Mouse (Mus musculus) inflammation-experienced regulatory T-cells, adult 6 months (primary cell): ENCODE results near the gene Coq5. TPM values are rescaled to one million over a fixed set of nuclear protein-coding genes. Genes with fewer than 3 reads are reported as not detected.

ENCODE experiments used
- ATAC-seq: one replicate; pipeline ENCODE4 v1.8.0; 2017
- polyA plus RNA-seq, 3 experiments: library from polyadenylated mRNA; unstranded; fragments of 100-300 nt; shearing (Covaris generic); gene quantifications; one replicate each; pipeline ENCODE4 v1.2.1; 2017

The Coq5 gene
- polyA plus RNA-seq, result 10 to 100 TPM; 26.0 to 35.4 (median 31.6) TPM

DNA sequence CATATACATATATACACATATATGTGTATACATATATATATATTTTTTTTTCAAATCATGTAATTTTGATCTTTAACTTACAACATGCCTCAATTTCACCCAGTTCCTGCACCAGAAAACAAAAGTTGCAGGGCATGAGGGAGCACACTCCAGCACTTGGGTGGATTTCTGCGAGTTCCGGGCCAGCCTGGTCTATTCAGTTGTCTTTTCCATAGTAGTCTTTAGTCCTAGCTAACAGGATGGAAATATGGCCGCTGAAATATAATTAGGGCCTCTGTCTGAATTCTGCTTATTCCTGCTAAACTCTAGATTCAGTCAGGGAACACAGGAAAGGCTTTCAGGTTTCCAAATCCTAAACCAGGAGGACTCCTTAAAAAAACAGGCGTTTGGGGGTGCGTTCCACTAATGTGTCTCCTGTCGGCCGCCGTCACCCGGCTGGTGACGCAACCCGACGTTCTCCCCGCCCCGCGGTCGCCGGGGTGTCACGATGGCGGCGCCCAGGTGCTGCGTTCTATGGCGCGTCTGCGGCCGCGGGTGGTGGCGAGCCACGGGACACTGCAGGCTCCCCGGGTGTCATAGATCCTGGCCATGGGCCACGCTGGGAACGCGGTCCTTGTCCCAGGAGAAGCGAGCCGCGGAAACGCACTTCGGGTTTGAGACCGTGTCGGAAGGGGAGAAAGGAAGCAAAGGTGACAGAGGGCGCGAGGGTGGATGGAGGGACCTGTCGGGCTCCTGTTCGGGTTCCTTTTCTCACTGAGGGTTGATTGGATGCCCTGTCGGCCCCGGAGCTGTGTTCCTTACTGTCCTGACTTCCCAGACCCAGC, at the start of gene Coq5:
Gene Coq5 (plus strand): TSS at position 441 of the 824 bp plus-strand sequence.
- peak; percentile 89 for ATAC-seq

DNA sequence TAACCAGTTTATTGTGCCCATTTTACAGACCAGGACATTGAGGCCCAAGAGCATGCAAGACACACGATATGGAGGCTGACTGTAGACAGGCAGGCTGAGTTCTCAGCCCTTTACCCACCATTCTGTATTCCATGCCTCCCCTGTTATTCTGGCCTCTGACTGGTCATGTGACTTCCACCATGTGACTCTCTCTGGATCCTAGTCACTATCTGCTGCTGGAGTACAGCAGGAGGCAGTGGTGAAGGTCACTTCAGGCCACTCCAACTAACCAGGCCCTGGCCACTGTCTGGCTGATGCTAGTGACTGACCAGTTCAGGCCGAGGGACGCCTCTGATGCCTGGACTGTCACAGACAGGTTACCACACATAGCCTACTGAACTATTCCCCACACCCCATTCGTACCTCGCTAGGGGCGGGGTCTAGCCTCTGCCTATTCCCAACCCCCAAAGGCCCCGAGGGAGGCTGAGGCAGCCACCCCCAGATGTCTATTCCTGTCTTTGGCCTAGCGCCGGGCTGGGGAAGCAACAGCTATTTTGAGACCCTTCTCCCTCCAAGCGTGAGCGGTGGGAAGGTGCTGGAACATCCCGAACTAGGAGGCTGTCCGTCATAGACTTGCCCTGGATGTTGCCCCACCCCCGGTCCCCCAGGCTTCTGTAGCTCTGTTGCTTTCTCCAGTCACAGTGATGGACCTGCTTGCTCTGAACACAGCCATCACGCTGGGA, 48.5 kb upstream of the Coq5 start:
- no peak for ATAC-seq

DNA sequence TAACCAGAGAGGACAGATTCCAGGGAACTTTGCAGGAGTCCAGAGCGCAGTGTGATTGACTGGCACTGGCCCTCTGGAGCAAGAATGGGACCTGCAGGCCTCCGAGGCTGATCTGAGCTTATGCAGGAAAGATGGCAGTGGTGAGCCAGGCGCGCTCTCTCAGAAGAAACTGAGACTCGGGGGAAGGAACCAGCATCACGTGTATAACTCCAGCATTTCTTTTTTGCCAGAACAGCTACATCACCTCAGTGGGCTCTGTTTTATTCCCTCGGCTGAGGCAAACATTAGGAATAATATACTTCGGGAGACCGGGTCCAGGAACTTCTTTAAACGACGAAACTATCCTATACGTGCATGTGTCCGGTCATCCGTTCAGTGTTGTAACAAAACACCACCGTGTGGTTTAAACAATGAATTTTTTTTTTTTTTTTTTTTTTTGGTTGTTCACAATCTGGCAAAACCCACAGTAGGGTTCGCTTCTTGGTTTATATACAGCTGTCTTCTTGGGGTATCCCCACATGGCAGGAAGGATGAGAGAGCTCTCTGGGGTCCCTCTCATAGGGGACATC, 47.8 kb upstream of the Coq5 start:
- ATAC-seq, result no peak

DNA sequence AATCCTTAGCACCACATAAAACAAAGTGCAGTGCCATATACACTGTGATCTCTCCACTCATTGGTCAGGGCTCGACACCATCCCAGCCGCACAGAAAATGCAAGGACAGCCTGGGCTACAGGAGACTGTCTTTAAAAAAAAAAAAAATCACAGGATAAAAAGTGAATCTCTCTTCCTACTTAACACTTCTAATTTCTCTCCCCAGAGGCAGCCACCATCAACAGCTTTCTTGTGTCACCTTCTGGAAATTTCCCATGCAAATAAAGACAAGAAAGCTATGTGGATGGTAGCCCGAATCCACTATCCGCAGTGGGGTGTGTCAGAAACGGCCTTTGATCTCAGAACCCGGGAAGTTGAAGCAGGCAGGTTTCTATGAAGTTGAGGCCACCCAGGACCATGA, 47.0 kb upstream of the Coq5 start:
- no peak for ATAC-seq

DNA sequence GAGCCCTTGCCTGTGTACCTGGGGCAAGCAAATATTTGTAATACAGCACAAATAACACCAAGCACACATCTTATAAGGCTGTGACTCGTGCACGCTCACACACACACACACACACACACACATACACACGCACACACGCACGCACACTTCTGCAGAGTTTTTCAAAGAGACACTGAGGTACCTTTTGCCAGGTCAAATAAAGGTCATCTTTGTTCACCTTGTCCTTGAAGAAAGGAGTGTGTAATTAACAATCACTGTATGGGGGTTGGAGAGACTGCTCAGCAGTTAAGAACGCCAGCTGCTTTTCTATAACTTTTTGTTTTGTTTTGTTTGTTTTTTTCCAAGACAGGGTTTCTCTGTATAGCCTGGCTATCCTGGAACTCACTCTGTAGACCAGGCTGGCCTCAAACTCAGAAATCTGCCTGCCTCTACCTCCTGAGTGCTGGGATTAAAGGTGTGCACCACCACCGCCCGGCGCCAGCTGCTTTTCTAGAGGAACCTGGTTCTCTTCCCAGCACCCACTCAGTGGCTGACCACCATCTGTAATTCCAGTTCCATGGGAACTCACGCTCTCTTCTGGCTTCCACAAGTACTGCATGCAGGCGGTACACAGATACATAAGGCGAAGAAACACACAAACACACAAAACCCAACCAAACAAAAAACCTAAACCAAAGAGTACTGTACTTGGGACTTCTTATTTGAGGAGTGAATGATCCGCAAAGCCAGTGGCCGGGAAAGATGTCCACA, 46.3 kb upstream of the Coq5 start:
- ATAC-seq, result no peak

DNA sequence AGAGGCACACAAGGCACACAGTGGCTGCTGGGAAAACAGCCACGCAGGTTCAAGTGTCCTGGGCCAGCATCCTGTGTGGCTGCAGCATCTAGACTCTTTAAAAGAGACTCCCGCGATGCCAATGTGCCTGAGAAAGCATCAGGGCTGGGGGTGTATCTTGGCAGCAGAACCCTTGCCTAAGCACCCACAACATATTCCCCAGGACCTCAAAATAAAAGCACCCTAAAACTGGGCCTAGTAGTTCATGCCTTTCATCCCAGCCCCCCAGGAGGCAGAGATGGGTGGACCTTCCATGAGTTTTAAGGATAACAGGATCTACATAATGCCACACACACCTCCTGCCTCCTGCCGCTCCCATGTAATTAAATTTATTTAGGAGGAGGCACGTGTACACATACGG, 44.9 kb upstream of the Coq5 start:
- no peak for ATAC-seq

DNA sequence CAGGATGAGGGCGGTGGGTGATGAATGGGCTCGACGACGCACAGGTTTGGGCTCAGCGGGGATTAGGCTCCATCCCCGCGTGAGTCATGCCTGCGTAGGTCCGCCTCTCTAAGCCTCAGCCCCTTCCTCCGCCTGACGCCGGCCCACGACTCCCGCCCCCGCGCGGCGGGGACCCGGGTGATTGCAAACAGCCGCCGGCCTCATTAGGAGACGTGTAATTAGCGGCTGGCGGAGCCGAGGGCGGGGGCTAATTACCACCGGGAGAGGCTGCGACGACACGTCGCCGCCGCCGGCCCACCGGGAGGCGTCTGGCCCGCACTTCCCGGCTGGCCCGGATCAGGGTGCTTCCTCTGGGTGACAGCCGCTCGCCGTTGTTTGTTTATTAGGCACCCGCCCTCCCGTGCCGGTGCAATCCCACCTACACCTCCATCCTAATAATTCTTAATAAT, 44.1 kb upstream of the Coq5 start:
- peak; percentile 80 for ATAC-seq

DNA sequence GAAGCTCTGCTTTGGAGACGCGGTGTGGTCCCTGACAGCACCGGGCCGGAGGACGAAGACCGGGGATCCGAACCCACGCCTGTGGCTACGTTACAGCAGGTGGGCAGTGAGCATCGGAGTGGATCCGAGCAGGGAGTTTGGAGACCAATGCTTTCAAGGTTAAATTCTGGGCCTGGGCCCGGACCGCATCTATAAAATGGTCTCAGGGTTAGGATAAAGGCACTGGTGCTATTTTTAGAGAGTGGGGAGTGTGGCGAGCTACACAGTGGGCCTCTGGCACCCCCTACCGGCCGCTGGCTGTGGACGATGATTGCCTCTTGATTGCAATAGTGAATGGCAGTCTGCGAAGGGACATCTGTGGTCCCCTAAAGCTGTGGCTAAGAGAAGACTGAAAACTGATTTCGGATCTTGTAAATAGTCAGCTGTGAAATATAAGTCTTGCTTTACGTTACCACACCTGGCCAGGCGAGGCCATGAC, 43.6 kb upstream of the Coq5 start, which contains the start of gene Pop5:
Gene Pop5 (plus strand): TSS at position 51 of the 478 bp plus-strand sequence.
- ATAC-seq, result peak; percentile 67

DNA sequence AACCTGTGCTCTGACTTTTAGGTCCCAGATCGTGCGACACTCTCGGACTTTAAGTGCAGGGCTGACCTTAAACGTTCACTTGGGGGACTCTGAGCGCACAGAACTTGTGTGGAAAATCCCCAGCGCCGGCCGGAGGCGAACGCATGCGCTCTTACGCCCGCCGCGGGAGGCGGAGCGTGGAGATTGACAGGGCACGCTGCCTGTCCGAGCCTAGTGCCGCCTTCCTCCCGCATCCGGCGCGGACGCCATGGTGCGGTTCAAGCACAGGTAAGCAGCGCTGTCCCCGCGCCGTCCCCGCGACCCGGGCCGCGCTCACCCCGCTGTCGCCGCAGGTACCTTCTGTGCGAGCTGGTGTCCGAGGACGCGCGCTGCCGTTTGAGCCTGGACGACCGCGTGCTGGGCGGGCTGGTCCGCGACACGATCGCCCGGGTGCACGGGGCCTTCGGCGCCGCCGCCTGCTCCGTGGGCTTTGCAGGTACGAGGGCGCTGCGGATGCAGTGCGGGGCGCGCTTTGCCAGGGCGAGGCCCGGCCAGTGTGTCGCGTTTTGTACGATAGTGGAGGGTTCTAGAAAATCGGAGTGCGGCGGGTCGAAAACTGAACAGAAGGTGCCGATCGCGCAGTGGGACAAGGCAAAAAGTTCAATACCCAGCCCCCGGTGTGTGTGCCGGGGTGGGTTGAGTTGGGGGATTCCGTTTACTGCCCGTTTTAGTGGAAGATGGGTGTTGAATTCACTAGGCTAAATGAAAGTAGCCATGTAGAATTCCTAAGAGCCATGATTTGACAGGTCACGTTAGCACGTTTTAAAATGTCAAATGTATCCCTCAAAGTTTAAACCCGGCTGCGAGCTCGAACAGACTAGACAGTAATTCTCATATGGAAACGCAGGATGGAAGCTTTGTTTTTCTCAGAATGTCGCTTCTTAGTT, 41.4 kb upstream of the Coq5 start:
- ATAC-seq, result peak; percentile 73

DNA sequence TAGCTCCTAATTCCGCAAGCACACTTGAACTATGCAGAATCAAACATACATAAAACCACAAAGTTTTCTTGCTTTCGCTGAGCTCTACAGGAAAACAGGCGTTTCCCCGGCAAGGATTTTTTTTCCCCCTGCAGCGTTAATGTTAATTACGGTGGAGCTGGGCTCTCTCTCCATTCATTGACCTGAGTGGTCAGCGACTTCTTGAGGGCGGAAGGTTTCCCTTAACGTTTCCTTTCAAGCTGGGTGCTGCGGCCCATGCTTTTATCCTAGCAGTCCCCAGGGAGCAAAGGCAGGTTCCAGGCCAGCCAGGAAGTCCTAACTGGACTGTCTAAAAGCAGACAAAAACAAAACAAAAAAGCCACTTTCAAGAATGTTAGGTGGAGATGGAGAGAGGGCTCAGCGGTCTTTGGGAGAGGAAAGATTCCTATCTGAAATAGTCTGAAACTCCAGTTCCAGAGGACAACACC, 40.7 kb upstream of the Coq5 start:
- no peak for ATAC-seq

DNA sequence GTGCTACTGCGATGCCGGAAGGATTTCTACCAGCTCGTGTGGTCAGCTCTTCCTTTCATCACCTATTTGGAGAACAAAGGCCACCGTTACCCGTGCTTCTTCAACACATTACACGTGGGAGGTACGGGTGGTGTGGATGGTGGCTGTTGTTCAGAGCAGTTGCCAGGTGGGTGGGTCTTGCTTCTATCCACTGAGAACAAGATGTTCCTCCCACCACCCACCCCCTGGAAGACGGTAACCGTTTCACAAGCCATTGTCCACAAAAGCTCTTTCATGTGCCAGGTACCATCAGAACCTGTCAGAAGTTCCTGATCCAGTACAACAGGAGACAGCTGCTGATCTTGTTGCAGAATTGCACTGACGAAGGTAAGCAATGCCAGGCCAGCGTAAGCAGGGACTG, 39.3 kb upstream of the Coq5 start:
- no peak for ATAC-seq

DNA sequence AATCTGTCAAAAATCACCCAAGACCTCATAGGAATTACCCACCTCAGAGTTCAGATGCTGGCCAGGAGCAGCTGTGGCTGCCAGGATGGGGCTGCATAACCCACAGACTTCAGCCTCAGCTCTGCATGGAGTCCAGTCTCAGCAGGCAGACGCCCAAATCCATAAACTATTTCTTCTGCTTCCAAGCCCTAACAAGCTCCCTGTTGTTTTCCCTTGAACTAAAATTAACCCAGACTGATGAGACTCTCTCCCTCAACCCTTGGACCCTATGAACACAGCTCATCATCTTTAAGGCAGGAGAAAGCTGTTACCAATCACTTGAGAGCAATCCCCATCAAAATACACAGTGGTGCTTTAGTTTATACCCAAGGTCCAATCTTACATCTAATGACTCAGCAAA, 24.0 kb upstream of the Coq5 start:
- no peak for ATAC-seq

DNA sequence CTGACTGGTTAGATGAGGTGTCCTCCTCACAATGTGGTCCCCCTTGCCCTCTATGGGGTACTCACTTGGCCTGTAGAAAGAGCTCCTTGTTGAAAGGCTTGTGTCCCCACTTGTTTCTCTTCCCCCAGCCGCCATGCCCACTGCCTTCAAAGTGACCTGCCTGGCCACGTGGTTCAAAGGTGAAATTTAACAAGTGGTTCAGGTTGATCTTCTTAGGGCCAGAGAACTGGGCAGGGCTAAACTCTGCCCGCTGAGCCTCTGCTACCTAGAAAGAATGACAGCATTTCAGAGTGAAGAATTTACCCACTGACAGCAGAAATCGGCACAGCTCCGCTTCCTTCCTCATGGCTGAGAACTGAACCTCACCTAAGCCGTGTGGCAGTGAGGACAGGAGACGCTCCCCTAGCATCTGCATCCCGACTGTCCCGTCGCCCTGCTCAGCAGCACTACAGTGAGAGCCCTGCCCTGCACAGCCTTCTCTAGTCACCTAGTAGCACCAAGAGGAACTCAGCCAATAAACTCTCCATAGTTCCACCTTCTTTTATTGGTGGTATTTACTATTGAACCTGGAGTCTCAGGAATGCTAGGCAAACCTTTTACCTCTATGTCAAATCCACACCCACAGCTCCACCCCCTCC, 22.4 kb upstream of the Coq5 start:
- ATAC-seq, result no peak

DNA sequence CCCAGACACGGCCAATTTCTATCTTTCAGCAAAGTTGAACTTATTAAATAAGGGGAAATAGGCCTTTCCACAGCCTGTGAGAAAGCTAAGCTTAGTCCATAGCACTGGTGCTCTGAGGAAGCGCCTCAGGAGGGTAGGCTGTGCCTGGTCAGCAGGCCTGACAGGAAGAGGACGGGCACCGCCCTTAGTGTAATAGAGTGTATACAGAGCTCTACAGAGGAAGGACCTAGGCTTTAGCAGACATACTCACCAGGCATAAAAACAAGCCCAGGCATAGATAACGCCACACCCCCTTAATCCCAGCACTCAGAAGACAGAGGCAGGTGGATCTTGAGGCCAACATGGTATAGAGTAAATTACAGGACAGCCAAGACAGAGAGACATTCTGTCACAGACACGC, 19.1 kb upstream of the Coq5 start:
- no peak for ATAC-seq

DNA sequence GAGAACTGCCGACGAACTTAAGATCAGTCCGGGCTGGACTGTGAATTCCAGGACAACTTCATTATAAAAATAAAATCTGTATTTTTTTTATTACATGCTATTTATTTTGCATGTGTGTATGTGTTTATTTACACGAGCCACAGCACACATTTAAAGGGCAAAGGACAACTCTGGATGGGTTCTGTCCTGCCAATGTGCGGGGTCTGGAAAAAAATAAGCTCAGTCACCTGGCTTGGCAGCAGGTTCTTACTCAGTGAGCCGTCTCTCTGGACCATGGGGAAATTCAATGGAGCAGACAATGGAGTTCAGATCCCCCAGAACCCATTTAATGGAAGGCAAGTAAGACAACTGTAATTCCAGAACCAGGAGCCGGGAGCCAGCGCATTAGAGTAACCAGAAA, 18.3 kb upstream of the Coq5 start:
- ATAC-seq, result no peak

DNA sequence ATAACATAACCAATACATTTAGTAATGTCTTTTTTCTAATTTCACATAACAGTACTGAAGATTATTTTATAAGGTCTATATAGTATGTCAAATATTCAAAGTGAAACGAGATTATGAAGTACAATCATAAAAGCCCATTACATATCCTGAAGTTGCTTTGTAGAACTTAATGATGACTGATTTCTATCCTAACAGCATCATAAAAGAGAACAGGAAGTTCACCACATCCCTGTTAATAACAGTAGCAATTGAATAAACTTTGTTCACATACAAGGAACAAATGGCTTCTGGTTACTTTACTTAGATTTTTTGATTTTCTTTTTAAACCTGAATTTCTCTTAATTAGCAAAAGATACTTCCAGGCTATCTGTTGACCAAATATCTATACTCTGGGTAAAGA, 17.6 kb upstream of the Coq5 start:
- peak; percentile 79 for ATAC-seq

DNA sequence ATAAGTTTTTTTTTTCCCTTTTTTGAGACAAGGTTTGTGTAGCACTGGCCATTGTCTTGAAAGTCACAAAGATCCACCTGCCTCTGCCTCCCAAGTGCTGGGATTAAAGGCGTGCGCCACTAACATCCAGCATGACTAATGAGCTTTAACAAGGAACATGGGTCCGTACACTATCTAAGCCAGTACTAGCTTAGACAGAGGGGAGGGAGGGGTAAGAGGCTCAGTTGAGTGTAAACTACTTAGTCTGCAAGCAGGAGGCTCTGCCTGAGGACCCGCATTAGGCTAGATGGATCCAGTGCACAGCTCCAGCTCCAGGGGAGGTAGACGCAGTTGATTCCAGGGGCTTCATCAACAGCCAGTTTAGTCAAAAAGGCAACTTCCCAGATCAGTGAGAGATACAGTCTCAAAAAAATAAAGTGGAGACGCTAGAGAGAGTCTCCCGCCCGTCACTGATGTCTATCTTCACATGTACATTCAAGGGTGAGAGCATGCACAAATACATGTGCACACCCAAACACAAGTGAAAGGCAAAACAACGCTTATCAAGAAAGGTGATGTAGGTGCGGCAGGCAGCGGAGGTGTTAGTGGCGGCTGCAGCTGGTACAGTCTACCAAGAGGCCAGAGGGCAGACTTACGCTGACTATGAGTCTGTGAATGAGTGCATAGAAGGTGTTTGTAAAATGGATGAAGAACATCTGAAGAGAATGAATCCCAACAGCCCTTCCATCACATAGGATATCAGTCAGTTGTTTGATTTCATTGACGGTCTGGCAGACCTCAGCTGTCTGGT, 16.8 kb upstream of the Coq5 start:
- no peak for ATAC-seq

DNA sequence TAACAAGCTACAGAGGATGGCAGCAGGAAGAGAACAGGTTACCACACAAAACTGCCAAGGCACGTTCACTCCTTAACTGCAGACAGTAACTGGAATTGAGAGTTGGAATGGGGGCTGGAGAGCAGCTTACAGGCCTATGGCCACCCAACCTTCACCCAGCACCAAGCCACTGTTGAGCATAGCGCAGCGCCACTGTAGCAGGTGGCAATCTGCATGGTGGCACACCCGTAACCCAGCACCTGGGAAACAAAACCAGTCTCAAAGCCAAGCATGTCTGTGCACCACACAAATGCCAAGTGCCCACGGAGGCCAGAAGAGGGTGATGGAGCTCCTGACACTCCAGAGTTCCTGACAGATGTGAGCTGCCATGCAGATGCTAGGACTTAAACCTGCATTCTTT, 13.1 kb upstream of the Coq5 start:
- no peak for ATAC-seq

DNA sequence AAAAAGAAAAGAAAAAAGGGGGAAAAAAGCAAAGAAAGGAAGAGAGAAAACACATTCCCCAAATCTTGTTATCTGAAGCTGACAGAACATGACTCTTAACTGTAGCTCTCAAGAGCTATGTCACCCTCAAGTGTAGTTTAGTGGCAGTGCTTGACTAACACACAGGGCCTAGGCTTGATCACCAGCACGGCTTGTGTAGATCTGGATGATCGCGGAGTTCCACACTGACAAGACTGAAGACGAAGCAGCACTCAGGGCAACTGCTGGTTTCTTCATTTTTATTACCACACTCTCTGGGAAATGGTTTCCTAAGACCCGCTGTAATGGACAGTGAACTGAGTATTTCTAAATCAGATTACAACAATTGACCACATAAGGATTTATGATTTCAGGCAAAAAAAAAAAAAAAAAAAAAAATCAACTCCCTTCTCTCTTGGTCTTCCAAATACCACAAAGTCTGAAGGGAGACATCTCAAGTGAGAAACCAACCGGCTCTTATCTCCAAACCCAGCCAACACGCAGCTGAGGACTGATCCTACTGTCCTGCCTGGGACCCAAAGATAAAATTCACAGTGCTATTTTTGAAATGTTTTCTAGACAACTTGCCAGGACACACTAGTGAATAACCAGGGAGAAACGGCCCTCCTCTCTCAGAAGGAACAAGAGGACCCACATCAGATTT, 12.5 kb upstream of the Coq5 start:
- ATAC-seq, result no peak
